Mouse (Mus musculus) forebrain, postnatal 0 days (tissue): ENCODE data around the gene D11Wsu47e. TPM values are rescaled to one million over a fixed set of nuclear protein-coding genes. Genes with fewer than 3 reads are reported as not detected.

Experiments used
- ATAC-seq: fragments of 200-750 bp; cut with Nextera tagmentation; 2 replicates; pipeline ENCODE4 v1.8.0; 2017; ENCODE audit warnings: mild to moderate bottlenecking, moderate library complexity
- DNase-seq: peaks from one replicate; pipeline ENCODE4 v3.0.0-alpha.2; 2015
- H3K27ac ChIP-seq: fragments of 300-500 bp; sonication (generic); 2 replicates; pipeline ENCODE4 v1.5.1; 2014; ENCODE audit warnings: low read depth, mild to moderate bottlenecking, antibody characterized with exemption, low read length, moderate library complexity, mixed read lengths
- H3K27me3 ChIP-seq: fragments of 300-500 bp; sonication (generic); 2 replicates; pipeline ENCODE4 v1.6.1; 2014; ENCODE audit warnings: mild to moderate bottlenecking, low read length, mixed read lengths; ENCODE audit not compliant: insufficient read depth
- H3K36me3 ChIP-seq: fragments of 300-500 bp; sonication (generic); 2 replicates; pipeline ENCODE4 v1.6.1; 2014; ENCODE audit warnings: mild to moderate bottlenecking, moderate library complexity; ENCODE audit not compliant: insufficient read depth
- H3K4me1 ChIP-seq: fragments of 300-500 bp; sonication (generic); 2 replicates; pipeline ENCODE4 v1.6.1; 2014; ENCODE audit warnings: antibody characterized with exemption; ENCODE audit not compliant: insufficient read depth
- H3K4me2 ChIP-seq: fragments of 300-500 bp; sonication (generic); 2 replicates; pipeline ENCODE4 v1.6.1; 2014; ENCODE audit warnings: low read depth, mild to moderate bottlenecking, moderate library complexity
- H3K4me3 ChIP-seq: fragments of 300-500 bp; sonication (generic); 2 replicates; pipeline ENCODE4 v1.5.1; 2014; ENCODE audit warnings: low read depth, low read length, mixed read lengths
- H3K9ac ChIP-seq: fragments of 300-500 bp; sonication (generic); 2 replicates; pipeline ENCODE4 v1.6.1; 2014; ENCODE audit warnings: mild to moderate bottlenecking
- H3K9me3 ChIP-seq: fragments of 300-500 bp; sonication (generic); 2 replicates; pipeline ENCODE4 v1.6.1; 2016; ENCODE audit warnings: low read length
- CTCF ChIP-seq: sonication (generic); IDR thresholded peaks from 2 replicates; pipeline ENCODE4 v1.5.1; 2016; ENCODE audit warnings: antibody characterized with exemption, control low read depth, low read depth
- WGBS: fragments of 180-500 bp; shearing (Covaris S2); extraction: QIAGEN DNeasy Blood & Tissue Kit; methylation state at CpG from one replicate; pipeline ENCODE4 v1.1.7; 2014; 5-methylcytosine and 5-hydroxymethylcytosine counted together
- polyA plus RNA-seq: library from polyadenylated mRNA; unstranded; fragments of >200 nt; fragmentation: Nextera tagmentation; extraction: Ambion mirVana; gene quantifications from 2 replicates; pipeline ENCODE4 v1.2.1, GENCODE M21; 2015
- total RNA-seq: library from RNA; depleted of rRNA; stranded (reverse); fragments of >200 nt; gene quantifications from 2 replicates; pipeline ENCODE4 v1.2.3, GENCODE M21; 2014

Gene D11Wsu47e
- total and polyA plus RNA-seq, 2 experiments from 2014 or later, result 25.7 to 36.7 TPM

GRCm38 (mm10) chr11:113649353-113650210 is 34.6 kb upstream of the D11Wsu47e start, which contains the start of gene Slc39a11:
Gene Slc39a11, minus strand, starts transcription at chr11:113650079.
- Histone ChIP-seq H3K4me2 (peak within 1 kb of the TSS; percentile 70), H3K4me1 (peaks cover 11% of the 10 kb centered on the region; the same call in 1 of the 2 replicates), H3K27me3 (no peaks in the 10 kb centered on the region), H3K27ac (peak within 1 kb of the TSS; percentile 91), H3K36me3 (peaks cover 31% of the 10 kb centered on the region), H3K9ac (peak within 1 kb of the TSS; percentile 94), H3K9me3 (no peaks in the 10 kb centered on the region), H3K4me3 (peak within 1 kb of the TSS; percentile 71)
- TF ChIP-seq CTCF, result peak; percentile 40
- DNase-seq (peak; percentile 83), ATAC-seq (peak; percentile 86)
- WGBS, result 2% methylated on average over 87 of the region's 91 CpGs

GRCm38 (mm10) chr11:113651206-113651906 is 32.9 kb upstream of the D11Wsu47e start:
- Histone ChIP-seq H3K4me3 (no peak overlapping the region), H3K36me3 (peaks cover 49% of the 10 kb centered on the region), H3K27ac (no peak overlapping the region), H3K9me3 (no peaks in the 10 kb centered on the region), H3K27me3 (no peaks in the 10 kb centered on the region), H3K4me1 (peaks cover 11% of the 10 kb centered on the region; the same call in 1 of the 2 replicates), H3K4me2 (no peak overlapping the region), H3K9ac (no peak overlapping the region)
- WGBS, result 69% methylated on average over 22 of the region's 22 CpGs
- DNase-seq, result no peak
- TF ChIP-seq CTCF, result no peak
- ATAC-seq, result no peak

GRCm38 (mm10) chr11:113651907-113652273 is 32.3 kb upstream of the D11Wsu47e start:
- whole genome bisulfite sequencing, result 47% methylated on average over 8 of the region's 8 CpGs
- DNase-seq, result peak; percentile 75
- no peak overlapping the region for H3K4me3 ChIP-seq
- H3K9me3 ChIP-seq, result no peaks in the 10 kb centered on the region
- H3K4me1 ChIP-seq, result peaks cover 11% of the 10 kb centered on the region; the same call in 1 of the 2 replicates
- ATAC-seq, result peak; percentile 52
- no peak overlapping the region for H3K27ac ChIP-seq
- no peaks in the 10 kb centered on the region for H3K27me3 ChIP-seq
- no peak overlapping the region for H3K9ac ChIP-seq
- peaks cover 54% of the 10 kb centered on the region for H3K36me3 ChIP-seq
- TF ChIP-seq CTCF, result peak; percentile 76
- H3K4me2 ChIP-seq, result no peak overlapping the region

DNA sequence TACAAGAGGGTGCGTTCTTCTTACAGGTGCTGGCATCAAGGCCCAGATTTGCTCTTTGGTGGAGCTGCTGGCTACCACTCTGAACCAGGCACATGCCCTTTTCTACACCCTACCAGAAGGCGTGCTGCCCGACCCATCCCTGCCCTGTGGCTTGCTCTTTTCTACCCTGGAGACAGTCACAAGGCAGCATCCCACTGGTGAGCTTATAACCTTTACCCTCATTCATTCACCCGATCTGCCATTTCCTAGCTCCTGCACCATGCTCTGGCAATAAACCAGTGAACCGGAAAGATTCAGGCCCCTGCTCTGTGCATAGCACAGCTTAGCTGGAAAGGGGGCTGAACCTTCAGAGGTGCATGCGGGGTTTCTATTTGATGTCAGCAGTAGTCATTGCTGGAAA is 31.7 kb upstream of the D11Wsu47e start:
- Histone ChIP-seq H3K4me1 (peaks cover 11% of the 10 kb centered on the region; the same call in 1 of the 2 replicates), H3K36me3 (peaks cover 61% of the 10 kb centered on the region), H3K4me2 (no peak overlapping the region), H3K9me3 (no peaks in the 10 kb centered on the region), H3K4me3 (no peak overlapping the region), H3K27me3 (no peaks in the 10 kb centered on the region), H3K27ac (no peak overlapping the region), H3K9ac (no peak overlapping the region)
- DNase-seq (no peak), ATAC-seq (no peak)
- no peak for TF ChIP-seq CTCF
- WGBS, result 90% methylated on average over 6 of the region's 6 CpGs

DNA sequence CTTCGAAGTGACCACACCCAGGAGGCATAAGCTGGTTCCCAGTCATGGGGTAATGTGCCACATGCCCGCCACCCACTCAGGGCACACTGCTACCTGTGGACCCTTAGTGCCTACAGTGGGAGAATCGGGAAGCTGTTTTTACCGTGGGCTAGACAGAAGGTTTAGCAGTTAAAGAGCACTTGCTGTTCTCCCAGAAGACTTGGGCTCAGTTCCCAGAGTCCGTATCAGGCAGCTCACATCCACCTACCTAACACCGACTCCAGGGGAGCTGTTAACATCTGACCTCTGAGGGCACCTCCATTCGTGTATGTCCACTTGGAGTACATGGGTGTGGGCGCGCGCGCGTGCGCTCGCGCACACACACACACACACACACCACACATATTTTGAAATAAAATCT is 30.1 kb upstream of the D11Wsu47e start:
- no peak overlapping the region for H3K4me2 ChIP-seq
- peaks cover 6% of the 10 kb centered on the region; the same call in 1 of the 2 replicates for H3K4me1 ChIP-seq
- H3K4me3 ChIP-seq, result no peak overlapping the region
- peaks cover 73% of the 10 kb centered on the region for H3K36me3 ChIP-seq
- H3K9ac ChIP-seq, result no peak overlapping the region
- no peaks in the 10 kb centered on the region for H3K9me3 ChIP-seq
- 92% methylated on average over 15 of the region's 15 CpGs for WGBS
- ATAC-seq (no peak), DNase-seq (no peak)
- no peak overlapping the region for H3K27ac ChIP-seq
- no peak for TF ChIP-seq CTCF
- no peaks in the 10 kb centered on the region for H3K27me3 ChIP-seq

DNA sequence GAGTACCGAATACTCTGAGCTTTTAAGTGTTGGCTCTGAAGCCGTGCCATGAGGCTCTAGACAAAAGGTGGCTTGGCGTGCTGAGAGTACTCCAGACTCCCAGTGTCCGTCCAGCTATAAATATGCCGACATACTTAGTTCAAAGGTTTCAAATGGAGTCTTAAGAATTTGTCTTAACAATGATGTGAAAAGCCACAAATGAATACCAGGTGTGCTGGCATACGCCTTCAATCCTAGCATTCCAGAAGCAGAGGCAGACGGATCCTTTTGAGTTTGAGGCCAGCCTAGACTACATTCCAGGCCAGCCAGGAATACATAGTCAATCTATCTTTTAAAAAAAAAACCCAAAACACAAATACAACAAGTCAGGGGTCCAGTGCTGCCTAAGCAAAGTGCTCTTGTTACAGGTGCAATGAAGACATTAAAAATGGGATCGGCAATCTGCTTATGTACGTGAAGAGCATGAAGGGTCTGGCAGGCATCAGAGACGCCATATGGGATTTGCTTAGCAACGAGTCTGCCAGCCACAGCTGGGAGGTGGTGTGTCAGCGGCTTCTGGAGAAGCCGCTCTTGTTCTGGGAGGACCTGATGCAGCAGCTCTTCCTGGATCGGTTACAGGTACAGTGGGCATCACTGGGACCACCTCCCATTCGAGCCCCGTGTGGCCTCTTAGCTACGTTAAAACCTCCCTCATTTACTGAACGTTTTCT is 29.5 kb upstream of the D11Wsu47e start:
- Histone ChIP-seq H3K4me2 (no peak overlapping the region), H3K27me3 (no peaks in the 10 kb centered on the region), H3K9ac (no peak overlapping the region), H3K4me1 (peaks cover 5% of the 10 kb centered on the region; the same call in 1 of the 2 replicates), H3K4me3 (no peak overlapping the region), H3K36me3 (peaks cover 77% of the 10 kb centered on the region), H3K9me3 (no peaks in the 10 kb centered on the region), H3K27ac (no peak overlapping the region)
- peak; percentile 64 for DNase-seq
- ATAC-seq, result no peak
- WGBS, result 64% methylated on average over 18 of the region's 18 CpGs
- no peak for TF ChIP-seq CTCF
